Mouse (Mus musculus) forebrain, embryonic 16.5 days (tissue): ENCODE results near the gene Tmc5. TPM values are rescaled to one million over a fixed set of nuclear protein-coding genes. Genes with fewer than 3 reads are reported as not detected.

Experiments
- ATAC-seq: fragments of 200-750 bp; cut with Nextera tagmentation; 2 replicates; pipeline ENCODE4 v1.8.0; 2017; ENCODE audit warnings: mild to moderate bottlenecking, moderate library complexity
- H3K27ac ChIP-seq: fragments of 300-500 bp; sonication (generic); 2 replicates; pipeline ENCODE4 v1.5.1; 2014; ENCODE audit warnings: low read length, control low read depth
- H3K27me3 ChIP-seq: fragments of 300-500 bp; sonication (generic); replicated peaks from 2 replicates; pipeline ENCODE4 v1.6.1; 2014; ENCODE audit warnings: low read length; ENCODE audit not compliant: control insufficient read depth, insufficient read depth
- H3K36me3 ChIP-seq: fragments of 300-500 bp; sonication (generic); 2 replicates; pipeline ENCODE4 v1.6.1; 2014; ENCODE audit not compliant: control insufficient read depth, insufficient read depth
- H3K4me1 ChIP-seq: fragments of 300-500 bp; sonication (generic); replicated peaks from 2 replicates; pipeline ENCODE4 v1.6.1; 2014; ENCODE audit warnings: low read length; ENCODE audit not compliant: control insufficient read depth, insufficient read depth
- H3K4me2 ChIP-seq: fragments of 300-500 bp; sonication (generic); 2 replicates; pipeline ENCODE4 v1.6.1; 2014; ENCODE audit warnings: mild to moderate bottlenecking, low read length, control low read depth
- H3K4me3 ChIP-seq: fragments of 300-500 bp; sonication (generic); replicated peaks from 2 replicates; pipeline ENCODE4 v1.5.1; 2014; ENCODE audit warnings: mild to moderate bottlenecking, low read length, control low read depth
- H3K9ac ChIP-seq: fragments of 300-500 bp; sonication (generic); replicated peaks from 2 replicates; pipeline ENCODE4 v1.6.1; 2014; ENCODE audit warnings: low read depth, low read length, control low read depth
- H3K9me3 ChIP-seq: fragments of 300-500 bp; sonication (generic); 2 replicates; pipeline ENCODE4 v1.6.1; 2016; ENCODE audit warnings: low read length; ENCODE audit not compliant: control insufficient read depth
- WGBS: fragments of 180-500 bp; shearing (Covaris S2); extraction: QIAGEN DNeasy Blood & Tissue Kit; methylation state at CpG from one replicate; pipeline ENCODE4 v1.1.7; 2014; 5-methylcytosine and 5-hydroxymethylcytosine counted together
- polyA plus RNA-seq: library from polyadenylated mRNA; unstranded; fragments of >200 nt; fragmentation: Nextera tagmentation; extraction: Ambion mirVana; gene quantifications from 2 replicates; pipeline ENCODE4 v1.2.1, GENCODE M21; 2015

Gene Tmc5
- polyA plus RNA-seq, 1 experiment from 2014 or later = 0.24 TPM

DNA sequence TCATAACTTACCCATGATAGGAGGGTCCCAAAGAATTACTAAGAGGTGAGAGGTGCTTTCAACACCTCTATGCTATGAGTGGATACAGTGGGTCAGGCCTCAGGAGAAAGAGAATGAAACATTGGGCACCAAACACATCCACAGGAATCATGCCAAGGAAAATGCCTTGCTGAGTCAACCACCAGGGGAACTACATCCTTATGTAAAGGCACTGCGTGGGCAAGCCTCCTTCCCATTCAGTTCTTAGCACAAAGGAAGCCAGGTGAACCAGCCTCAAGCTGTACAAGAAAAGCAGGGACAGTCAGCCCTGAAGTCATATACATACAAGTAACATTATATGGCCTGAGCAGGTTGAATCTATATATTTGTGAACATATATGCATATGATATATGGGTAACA is 53.8 kb downstream of the Tmc5 start:
- Histone ChIP-seq H3K4me1 (no peaks in the 10 kb centered on the region), H3K9ac (no peak overlapping the region), H3K9me3 (no peaks in the 10 kb centered on the region; the same call in 1 of the 2 replicates), H3K36me3 (no peaks in the 10 kb centered on the region), H3K4me3 (no peak overlapping the region), H3K27ac (no peak overlapping the region), H3K27me3 (no peaks in the 10 kb centered on the region), H3K4me2 (no peak overlapping the region)
- 71% methylated on average over 1 of the region's 1 CpGs for WGBS
- ATAC-seq = no peak

DNA sequence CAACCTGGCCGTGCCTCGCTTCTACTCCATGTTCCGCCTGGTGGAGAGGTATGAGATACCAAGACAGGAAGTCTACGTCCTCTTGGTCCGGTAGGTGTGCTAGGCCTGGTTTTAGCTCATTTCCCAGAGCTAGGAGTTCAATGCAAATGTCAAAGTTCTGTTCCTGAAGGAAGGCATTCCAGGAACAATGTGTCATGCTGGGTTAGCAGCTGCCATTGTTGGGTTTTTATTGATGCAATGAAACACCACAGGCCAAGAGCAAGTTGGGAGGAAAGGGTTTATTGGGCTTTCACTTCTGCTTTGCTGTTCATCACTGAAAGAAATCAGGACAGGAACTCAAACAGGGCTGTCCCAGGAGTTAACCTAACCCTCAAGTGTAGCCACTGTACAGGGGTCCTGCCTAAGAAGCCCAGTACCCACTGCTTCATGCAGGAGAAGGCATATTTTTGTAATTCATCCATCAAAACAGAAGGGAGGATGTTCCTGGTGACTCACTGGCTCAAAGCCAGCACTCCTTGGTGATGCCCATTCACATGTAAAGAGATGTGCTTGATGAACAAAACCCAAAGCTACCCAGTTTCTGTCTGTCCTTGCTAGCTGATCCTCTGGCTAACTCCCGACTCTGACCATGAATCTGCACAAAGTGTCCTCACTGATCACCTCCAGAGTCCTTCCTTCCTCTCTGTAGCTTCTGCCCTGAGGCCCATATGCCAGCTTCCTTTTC is 55.6 kb downstream of the Tmc5 start:
- no peak overlapping the region for H3K9ac ChIP-seq
- 82% methylated on average over 6 of the region's 6 CpGs for WGBS
- ATAC-seq = no peak

DNA sequence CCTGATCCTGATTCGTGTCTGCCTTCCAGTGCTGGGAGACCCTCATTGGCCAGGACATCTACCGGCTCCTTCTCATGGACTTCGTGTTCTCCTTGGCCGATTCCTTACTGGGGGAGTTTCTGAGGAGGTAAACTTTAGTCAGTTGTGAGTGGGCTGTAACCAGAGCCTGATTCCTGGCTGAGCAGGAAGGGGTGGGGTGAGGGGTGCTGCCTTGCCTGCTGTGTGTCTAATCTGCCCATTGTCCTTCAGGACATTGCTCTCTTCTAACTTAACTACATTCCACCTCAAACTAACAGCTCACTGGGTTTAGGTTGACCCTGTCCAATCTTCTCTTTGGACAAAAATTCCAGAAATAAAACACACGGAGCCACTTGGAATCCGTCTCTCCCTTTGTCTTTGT is 59.6 kb downstream of the Tmc5 start:
- H3K9ac ChIP-seq = no peak overlapping the region
- ATAC-seq = no peak
- H3K4me1 ChIP-seq = no peaks in the 10 kb centered on the region
- H3K4me3 ChIP-seq = no peak overlapping the region
- no peak overlapping the region for H3K4me2 ChIP-seq
- no peaks in the 10 kb centered on the region for H3K36me3 ChIP-seq
- 35% methylated on average over 6 of the region's 6 CpGs for WGBS
- H3K9me3 ChIP-seq = no peaks in the 10 kb centered on the region; the same call in 1 of the 2 replicates
- H3K27ac ChIP-seq = no peak overlapping the region
- H3K27me3 ChIP-seq = no peaks in the 10 kb centered on the region

More for the DNA sequence above, 55.6 kb downstream of the Tmc5 start:
- Histone ChIP-seq H3K9me3 (no peaks in the 10 kb centered on the region; the same call in 1 of the 2 replicates), H3K27me3 (no peaks in the 10 kb centered on the region), H3K4me2 (no peak overlapping the region), H3K27ac (no peak overlapping the region), H3K4me1 (no peaks in the 10 kb centered on the region), H3K4me3 (no peak overlapping the region), H3K36me3 (no peaks in the 10 kb centered on the region)

DNA sequence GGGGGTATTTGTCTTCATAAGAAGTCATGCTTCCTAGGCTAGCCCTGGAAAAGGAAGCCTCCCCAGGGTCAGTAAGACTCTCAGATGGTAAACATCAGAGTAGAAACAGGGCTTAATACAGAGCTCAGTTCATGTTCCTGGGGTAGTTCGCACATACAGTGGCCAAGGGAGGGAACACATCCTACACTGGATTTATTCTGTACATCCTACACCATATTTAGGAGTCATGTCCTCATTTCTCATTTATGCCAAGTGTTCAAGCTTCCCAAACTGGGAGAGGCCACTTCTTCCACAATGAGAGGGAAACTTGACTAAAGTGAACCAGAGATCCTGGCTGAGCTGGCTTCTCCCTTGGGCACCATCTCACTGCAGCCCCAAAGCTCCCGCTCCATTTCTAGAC is 70.7 kb downstream of the Tmc5 start:
- WGBS = 93% methylated on average over 2 of the region's 2 CpGs
- H3K27ac ChIP-seq = no peak overlapping the region
- ATAC-seq = no peak
- no peak overlapping the region for H3K4me3 ChIP-seq
- no peaks in the 10 kb centered on the region; the same call in 1 of the 2 replicates for H3K9me3 ChIP-seq
- no peak overlapping the region for H3K4me2 ChIP-seq
- no peak overlapping the region for H3K9ac ChIP-seq
- H3K4me1 ChIP-seq = no peaks in the 10 kb centered on the region
- H3K27me3 ChIP-seq = no peaks in the 10 kb centered on the region
- no peaks in the 10 kb centered on the region for H3K36me3 ChIP-seq

DNA sequence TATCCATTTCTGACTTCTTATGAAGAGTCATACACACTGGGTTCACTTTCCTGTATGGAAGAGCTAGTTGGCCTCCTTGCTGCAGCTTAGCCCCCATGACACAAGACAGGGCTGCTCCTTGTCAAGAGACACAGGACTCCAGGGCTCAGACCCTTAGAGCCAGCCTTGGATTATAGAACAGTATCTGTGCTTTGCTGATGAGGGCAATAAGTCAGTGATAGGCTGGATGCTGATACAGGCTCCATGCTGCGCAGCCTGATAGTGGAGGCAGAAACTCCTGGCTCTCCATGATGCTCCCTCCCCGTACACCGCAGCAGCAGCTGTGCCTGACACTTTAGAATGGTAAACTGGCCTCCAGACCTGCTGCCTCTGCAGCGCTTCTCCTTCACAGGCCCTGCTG is 73.0 kb downstream of the Tmc5 start:
- Histone ChIP-seq H3K36me3 (no peaks in the 10 kb centered on the region), H3K9me3 (no peaks in the 10 kb centered on the region), H3K27ac (no peak overlapping the region), H3K27me3 (no peaks in the 10 kb centered on the region), H3K9ac (no peak overlapping the region), H3K4me3 (no peak overlapping the region), H3K4me1 (no peaks in the 10 kb centered on the region), H3K4me2 (no peak overlapping the region)
- 83% methylated on average over 4 of the region's 4 CpGs for WGBS
- no peak for ATAC-seq

DNA sequence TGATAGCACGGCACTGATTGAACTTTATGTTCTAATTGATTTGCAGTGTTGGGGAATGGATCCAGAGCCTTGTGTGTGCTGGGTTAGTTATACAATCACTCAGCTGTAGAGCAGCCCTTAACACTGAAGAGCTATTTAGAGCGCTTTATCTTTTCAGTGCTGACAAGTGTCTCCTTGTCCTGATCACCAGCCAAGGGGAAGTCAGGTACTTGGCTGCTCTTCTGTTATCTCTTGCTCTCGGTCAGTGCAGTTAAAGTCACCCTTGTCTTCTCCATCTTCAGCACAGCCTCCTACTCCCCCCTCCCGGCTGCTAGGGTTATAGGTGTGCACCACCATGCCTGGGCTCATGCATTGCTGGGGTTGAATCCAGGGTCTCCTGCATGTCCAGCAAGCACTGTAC is 79.7 kb downstream of the Tmc5 start:
- H3K27me3 ChIP-seq = no peaks in the 10 kb centered on the region
- ATAC-seq = no peak
- no peaks in the 10 kb centered on the region for H3K9me3 ChIP-seq
- 88% methylated on average over 4 of the region's 4 CpGs for WGBS
- no peaks in the 10 kb centered on the region for H3K36me3 ChIP-seq
- H3K4me1 ChIP-seq = no peaks in the 10 kb centered on the region
- no peak overlapping the region for H3K4me3 ChIP-seq
- no peak overlapping the region for H3K9ac ChIP-seq
- no peak overlapping the region for H3K27ac ChIP-seq
- H3K4me2 ChIP-seq = no peak overlapping the region

DNA sequence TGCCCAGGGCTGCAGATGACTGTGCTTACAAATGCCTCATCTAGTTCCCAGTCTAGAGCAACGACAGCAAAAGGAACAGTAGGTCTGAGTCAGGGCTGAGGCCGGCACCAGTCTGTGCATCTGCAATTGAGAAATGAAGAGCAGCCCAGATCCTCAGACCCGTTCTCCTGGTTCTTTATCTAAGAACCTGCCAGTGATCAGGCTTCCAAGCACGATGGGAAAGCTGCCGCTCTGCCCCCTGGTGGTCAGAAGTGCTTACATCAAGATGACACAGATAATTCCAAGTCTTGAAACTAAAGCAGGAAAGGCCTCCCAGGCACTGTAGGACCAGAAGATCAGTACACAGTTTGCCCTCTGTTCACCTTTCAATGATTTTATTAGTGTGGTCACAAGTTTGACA is 91.1 kb downstream of the Tmc5 start:
- Histone ChIP-seq H3K4me2 (no peak overlapping the region), H3K9me3 (no peaks in the 10 kb centered on the region), H3K4me3 (no peak overlapping the region), H3K27me3 (no peaks in the 10 kb centered on the region), H3K9ac (no peak overlapping the region), H3K27ac (no peak overlapping the region), H3K4me1 (no peaks in the 10 kb centered on the region), H3K36me3 (peaks cover 22% of the 10 kb centered on the region)
- whole genome bisulfite sequencing = 19% methylated on average over 5 of the region's 5 CpGs
- ATAC-seq = peak; percentile 74

DNA sequence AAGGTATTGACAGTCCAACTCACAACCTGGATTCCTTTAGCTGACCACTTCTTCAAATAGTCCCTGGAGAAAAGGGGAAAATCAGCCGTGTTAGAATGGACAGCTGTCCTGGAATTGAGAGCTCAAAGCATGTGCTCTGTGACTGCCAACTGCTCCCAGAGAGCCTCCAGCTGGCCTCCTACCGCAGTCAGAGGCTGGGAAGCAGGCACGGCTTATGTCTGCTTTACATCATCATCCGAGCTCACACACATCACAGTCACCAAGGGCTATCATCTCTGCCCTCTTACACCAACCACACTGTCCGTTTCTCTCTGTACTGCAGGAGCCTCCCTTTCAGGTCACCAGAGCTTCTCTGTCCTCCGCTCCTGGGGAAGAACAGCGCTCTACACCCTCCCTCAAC is 92.0 kb downstream of the Tmc5 start:
- Histone ChIP-seq H3K4me3 (no peak overlapping the region), H3K4me1 (no peaks in the 10 kb centered on the region), H3K36me3 (peaks cover 26% of the 10 kb centered on the region), H3K4me2 (no peak overlapping the region), H3K27ac (no peak overlapping the region), H3K9ac (no peak overlapping the region), H3K27me3 (no peaks in the 10 kb centered on the region), H3K9me3 (no peaks in the 10 kb centered on the region)
- no peak for ATAC-seq
- WGBS = 78% methylated on average over 7 of the region's 7 CpGs

DNA sequence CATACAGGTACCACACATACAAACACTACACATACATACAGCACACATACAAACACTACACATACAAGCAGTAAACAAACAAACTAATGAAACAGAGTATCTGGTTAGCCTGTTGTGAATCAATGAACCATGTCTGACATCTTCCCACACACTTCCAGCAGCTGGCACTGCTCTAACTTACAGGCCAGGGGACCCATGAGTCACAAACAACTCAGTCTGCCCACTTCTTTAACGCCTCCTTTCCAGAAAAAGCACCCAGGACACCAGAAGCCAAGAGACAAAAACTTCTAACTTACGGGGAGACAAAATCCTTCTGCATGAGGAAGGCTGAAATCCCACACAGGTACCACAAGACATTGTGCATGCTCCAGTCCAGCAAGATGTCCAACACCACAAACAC is 94.2 kb downstream of the Tmc5 start:
- WGBS = 94% methylated on average over 2 of the region's 2 CpGs
- Histone ChIP-seq H3K4me3 (no peak overlapping the region), H3K9me3 (no peaks in the 10 kb centered on the region), H3K4me1 (no peaks in the 10 kb centered on the region), H3K27ac (no peak overlapping the region), H3K27me3 (no peaks in the 10 kb centered on the region), H3K4me2 (no peak overlapping the region), H3K36me3 (peaks cover 40% of the 10 kb centered on the region), H3K9ac (no peak overlapping the region)
- no peak for ATAC-seq

DNA sequence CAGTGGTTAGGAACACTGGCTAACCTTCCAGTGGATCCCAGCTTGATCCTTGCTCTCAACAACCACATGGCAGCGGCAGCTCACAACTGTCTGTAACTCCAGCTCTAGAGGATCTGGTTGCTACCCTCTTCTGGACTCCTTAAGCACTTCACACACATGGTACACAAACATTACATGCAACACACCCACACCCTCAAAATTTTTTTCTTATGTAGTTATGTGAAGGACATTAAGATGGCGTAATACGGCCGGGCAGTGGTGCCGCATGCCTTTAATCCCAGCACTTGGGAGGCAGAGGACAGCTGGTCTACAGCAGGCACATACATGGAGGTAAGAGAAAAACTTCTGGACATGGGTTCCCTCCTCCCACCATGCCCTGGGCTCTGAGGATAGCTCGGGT is 99.0 kb downstream of the Tmc5 start:
- Histone ChIP-seq H3K36me3 (peaks cover 42% of the 10 kb centered on the region), H3K4me2 (no peak overlapping the region)
- ATAC-seq = no peak

More for the DNA sequence above, 99.0 kb downstream of the Tmc5 start:
- Histone ChIP-seq H3K4me1 (no peaks in the 10 kb centered on the region), H3K9me3 (no peaks in the 10 kb centered on the region), H3K27ac (no peak overlapping the region), H3K27me3 (no peaks in the 10 kb centered on the region), H3K4me3 (no peak overlapping the region), H3K9ac (no peak overlapping the region)
- WGBS = 95% methylated on average over 6 of the region's 6 CpGs
